Mouse (Mus musculus): ENCODE data around the gene Pbx4. TPM values are rescaled to one million over a fixed set of nuclear protein-coding genes. Genes with fewer than 3 reads are reported as not detected.

Gene Pbx4
- total and polyA plus RNA-seq, 3 experiments, result 1.0 to 5.9 (median 2.4) TPM

- TF ChIP-seq CHD2 (IDR thresholded peaks at IDR 0.05; ENCODE audit: low read length), result no peak
- TF ChIP-seq NRF1 (IDR thresholded peaks at IDR 0.05; ENCODE audit: low read depth, low read length), result no peak
- TF ChIP-seq E2F4 (IDR thresholded peaks at IDR 0.05; ENCODE audit: insufficient replicate concordance, low read depth, low read length), result no peak
- no peak for TF ChIP-seq HCFC1 (IDR thresholded peaks at IDR 0.05; ENCODE audit: low read depth, low read length)
- TF ChIP-seq SMC3 (IDR thresholded peaks at IDR 0.05; ENCODE audit: low read depth, low read length), result no peak
- no peak for TF ChIP-seq MYC (IDR thresholded peaks at IDR 0.05; ENCODE audit: low read depth, low read length)
- no peak for TF ChIP-seq POLR2A (IDR thresholded peaks at IDR 0.05; ENCODE audit: low read depth, low read length)
- no peak for TF ChIP-seq CHD1 (IDR thresholded peaks at IDR 0.05; ENCODE audit: low read depth, low read length)
- no peak for TF ChIP-seq EP300 (IDR thresholded peaks at IDR 0.05; ENCODE audit: low read length)
- TF ChIP-seq MAX (IDR thresholded peaks at IDR 0.05; ENCODE audit: low read length), result no peak
- TF ChIP-seq IRF4 (IDR thresholded peaks at IDR 0.05; ENCODE audit: low read depth, low read length), result no peak
- TF ChIP-seq ZKSCAN1 (IDR thresholded peaks at IDR 0.05; ENCODE audit: borderline replicate concordance, low read depth, low read length), result no peak
- TF ChIP-seq MXI1 (IDR thresholded peaks at IDR 0.05; ENCODE audit: low read depth, low read length), result no peak
- no peak for TF ChIP-seq ZC3H11A (IDR thresholded peaks at IDR 0.05; ENCODE audit: low read depth, low read length)
- no peak for TF ChIP-seq KAT2A (IDR thresholded peaks at IDR 0.05; ENCODE audit: insufficient replicate concordance, low read length)
- TF ChIP-seq SIN3A (IDR thresholded peaks at IDR 0.05; ENCODE audit: low read length), result no peak
- no peak for TF ChIP-seq BHLHE40 (IDR thresholded peaks at IDR 0.05; ENCODE audit: low read depth, low read length)
- peaks cover 83 to 91% of the 10 kb centered on the region in 2 experiments for H3K36me3 ChIP-seq (replicated peaks in 1 of 2; ENCODE audit: control insufficient read depth in 1 of 2, insufficient read depth in 1 of 2, low read length in 1 of 2)
- no peaks in the 10 kb centered on the region for H3K9me3 ChIP-seq (replicated peaks; ENCODE audit: low read length)
- peaks cover 22% of the 10 kb centered on the region for H3K79me2 ChIP-seq (replicated peaks; ENCODE audit: control insufficient read depth, extremely low read depth, insufficient read depth, poor library complexity, severe bottlenecking)
- dilution Hi-C loops (cut with MboI; ENCODE audit: extremely low pct_ligation_motif_present, extremely low pct_unique_long_range_greater_than_20kb, low sequenced_read_pairs) (no loop called here), in situ Hi-C loops (cut with MboI; ENCODE audit: low pct_ligation_motif_present, low pct_unique_long_range_greater_than_20kb, low sequenced_read_pairs) (no loop called here)
- H3K27ac ChIP-seq (ENCODE audit: insufficient read depth, low read depth), result no peak overlapping the region
- H3K4me2 ChIP-seq (ENCODE audit: insufficient read depth, low read depth, poor library complexity, severe bottlenecking), result no peak overlapping the region
- no peak overlapping the region for H3K4me3 ChIP-seq (replicated peaks in 1 of 3; ENCODE audit: low read depth in 2 of 3, low read length in 2 of 3, poor library complexity in 1 of 3)
- no peak for DNase-seq (ENCODE audit: extremely low read depth)
- H3K27me3 ChIP-seq (replicated peaks), result no peaks in the 10 kb centered on the region
- H3K4me1 ChIP-seq (ENCODE audit: control insufficient read depth in 1 of 2, insufficient read depth in 2 of 2), result peaks cover 5 to 18% of the 10 kb centered on the region in 2 experiments
- H3K9ac ChIP-seq (ENCODE audit: insufficient read depth, low read depth), result no peak overlapping the region
These were observed 35.5 kb upstream of the Pbx4 start for GRCm38 (mm10) chr8:69796721-69797345.

GRCm38 (mm10) chr8:69797661-69798060, 34.6 kb upstream of the Pbx4 start:
- dilution Hi-C loops (cut with MboI; ENCODE audit: extremely low pct_ligation_motif_present, extremely low pct_unique_long_range_greater_than_20kb, low sequenced_read_pairs) (no loop called here), in situ Hi-C loops (cut with MboI; ENCODE audit: low pct_ligation_motif_present, low pct_unique_long_range_greater_than_20kb, low sequenced_read_pairs) (no loop called here)
- no peak for DNase-seq (ENCODE audit: extremely low read depth)
- no peak overlapping the region for H3K27ac ChIP-seq (ENCODE audit: insufficient read depth, low read depth)
- H3K9me3 ChIP-seq (replicated peaks; ENCODE audit: low read length), result no peaks in the 10 kb centered on the region
- H3K36me3 ChIP-seq (replicated peaks in 1 of 2; ENCODE audit: control insufficient read depth in 1 of 2, insufficient read depth in 1 of 2, low read length in 1 of 2), result peaks cover 91 to 98% of the 10 kb centered on the region in 2 experiments
- peaks cover 3 to 14% of the 10 kb centered on the region in 2 experiments for H3K4me1 ChIP-seq (ENCODE audit: control insufficient read depth in 1 of 2, insufficient read depth in 2 of 2)
- no peak overlapping the region for H3K4me3 ChIP-seq (replicated peaks in 1 of 3; ENCODE audit: low read depth in 2 of 3, low read length in 2 of 3, poor library complexity in 1 of 3)
- H3K4me2 ChIP-seq (ENCODE audit: insufficient read depth, low read depth, poor library complexity, severe bottlenecking), result no peak overlapping the region
- no peaks in the 10 kb centered on the region for H3K27me3 ChIP-seq (replicated peaks)
- H3K79me2 ChIP-seq (replicated peaks; ENCODE audit: control insufficient read depth, extremely low read depth, insufficient read depth, poor library complexity, severe bottlenecking), result peaks cover 14% of the 10 kb centered on the region
- no peak overlapping the region for H3K9ac ChIP-seq (ENCODE audit: insufficient read depth, low read depth)
- TF ChIP-seq ZKSCAN1 (IDR thresholded peaks at IDR 0.05; ENCODE audit: borderline replicate concordance, low read depth, low read length) (no peak), PAX5 (IDR thresholded peaks at IDR 0.05; ENCODE audit: low read length) (no peak), NRF1 (IDR thresholded peaks at IDR 0.05; ENCODE audit: low read depth, low read length) (no peak), MAX (IDR thresholded peaks at IDR 0.05; ENCODE audit: low read length) (no peak), MAZ (IDR thresholded peaks at IDR 0.05; ENCODE audit: low read depth, low read length) (no peak), SMC3 (IDR thresholded peaks at IDR 0.05; ENCODE audit: low read depth, low read length) (no peak), JUND (conservative IDR thresholded peaks at IDR 0.05; ENCODE audit: low read depth, low read length) (no peak), MEF2A (IDR thresholded peaks at IDR 0.05; ENCODE audit: borderline replicate concordance, low read depth, low read length) (no peak), MYC (IDR thresholded peaks at IDR 0.05; ENCODE audit: low read depth, low read length) (no peak), ELF1 (IDR thresholded peaks at IDR 0.05; ENCODE audit: low read depth, low read length) (no peak)

Measured in CH12.LX (cell line).